Mouse (Mus musculus): ENCODE data around the gene Lyve1. TPM values are rescaled to one million over a fixed set of nuclear protein-coding genes. Genes with fewer than 3 reads are reported as not detected.

Lyve1 gene
- polyA plus RNA-seq, 1 experiment from 2014 or later = 3.0 TPM

DNA sequence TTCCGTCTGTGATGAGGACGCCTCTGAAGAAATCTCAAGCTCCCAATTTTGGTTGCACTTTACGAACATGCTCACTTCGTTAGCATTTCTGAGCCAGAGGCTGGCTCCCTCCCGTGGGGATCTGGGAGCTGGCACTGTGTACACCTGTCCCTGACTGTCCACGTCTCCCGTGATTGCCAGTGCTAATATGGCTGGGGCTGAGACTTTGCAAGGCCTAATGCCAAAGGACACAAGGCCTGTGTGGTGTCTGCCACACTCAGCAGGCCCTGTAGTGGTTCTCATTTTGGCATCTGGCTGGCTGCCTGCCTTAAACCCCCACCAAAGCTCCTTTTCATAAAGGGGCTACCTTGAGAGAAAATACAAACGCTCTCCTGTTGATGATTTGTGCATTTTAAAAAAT is 52.0 kb downstream of the Lyve1 start:
- no peak for DNase-seq (ENCODE audit: low spot score)

DNA sequence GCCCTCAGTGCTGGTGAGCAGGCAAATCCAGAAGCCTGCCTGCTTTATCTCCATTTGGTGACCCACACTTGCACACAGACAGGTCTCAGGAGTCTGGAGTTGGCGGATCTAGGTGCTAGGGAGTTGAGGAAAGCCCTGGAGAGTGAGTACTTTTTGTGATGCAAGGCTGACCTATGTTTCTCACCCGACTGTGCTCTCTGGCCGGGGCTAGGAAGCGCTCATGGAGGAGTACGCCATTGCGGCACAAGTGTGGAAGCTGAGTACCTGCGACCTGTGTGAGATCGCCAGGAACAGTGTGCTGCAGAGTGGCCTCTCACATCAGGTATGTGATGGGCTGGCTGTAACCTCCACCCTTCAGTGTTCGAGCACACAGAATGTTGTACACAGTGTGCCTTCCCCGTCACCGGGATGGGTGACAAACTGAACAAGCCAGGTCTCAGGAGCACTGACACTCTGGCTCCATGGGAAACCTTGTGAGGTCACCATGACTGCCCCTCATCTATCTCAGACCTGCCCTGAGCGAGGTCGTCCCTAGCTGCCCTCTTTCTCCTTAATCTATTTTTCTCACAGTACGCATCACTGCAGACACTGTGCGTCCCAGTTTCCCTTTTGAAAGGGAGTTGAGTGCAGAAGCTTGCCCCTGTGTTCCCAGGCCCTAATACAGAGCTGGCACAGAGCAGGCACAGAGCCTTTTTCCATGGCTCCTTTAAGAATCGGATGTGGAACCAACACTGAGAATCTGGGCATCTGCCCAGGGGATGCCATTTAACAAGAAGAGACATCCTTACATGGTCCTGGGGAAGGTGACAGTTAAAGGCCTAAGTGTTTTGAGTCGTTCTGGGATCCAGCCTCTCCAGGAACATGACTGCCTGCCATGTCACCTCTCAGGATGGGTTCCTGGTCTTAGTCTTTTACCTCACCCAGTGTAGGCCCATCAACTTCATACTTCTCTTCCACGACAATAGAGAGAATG is 53.2 kb downstream of the Lyve1 start:
- DNase-seq (ENCODE audit: low spot score) = no peak

DNA sequence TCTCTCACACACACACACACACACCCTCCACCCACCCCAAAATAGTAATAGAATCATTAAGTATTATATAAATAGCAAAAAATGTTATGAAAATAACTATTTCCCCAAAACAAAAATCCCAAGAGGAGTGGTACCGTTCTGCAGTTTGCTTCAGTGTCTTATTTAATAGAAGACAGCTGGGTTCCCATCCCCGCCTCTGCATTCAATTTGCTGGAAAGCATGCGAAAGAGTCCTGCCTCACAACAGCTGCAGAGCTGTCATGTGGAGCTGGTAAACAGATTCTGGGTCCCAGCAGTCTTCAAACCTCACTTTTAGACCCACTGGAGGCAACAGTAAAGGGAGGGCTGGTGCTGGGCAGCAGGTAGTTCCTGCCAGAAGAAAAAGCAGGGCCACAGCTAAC is 54.1 kb downstream of the Lyve1 start:
- DNase-seq (ENCODE audit: low spot score) = no peak

GRCm38 (mm10) chr7:110807460-110808030 is 55.5 kb downstream of the Lyve1 start:
- DNase-seq (ENCODE audit: low spot score) = no peak

DNA sequence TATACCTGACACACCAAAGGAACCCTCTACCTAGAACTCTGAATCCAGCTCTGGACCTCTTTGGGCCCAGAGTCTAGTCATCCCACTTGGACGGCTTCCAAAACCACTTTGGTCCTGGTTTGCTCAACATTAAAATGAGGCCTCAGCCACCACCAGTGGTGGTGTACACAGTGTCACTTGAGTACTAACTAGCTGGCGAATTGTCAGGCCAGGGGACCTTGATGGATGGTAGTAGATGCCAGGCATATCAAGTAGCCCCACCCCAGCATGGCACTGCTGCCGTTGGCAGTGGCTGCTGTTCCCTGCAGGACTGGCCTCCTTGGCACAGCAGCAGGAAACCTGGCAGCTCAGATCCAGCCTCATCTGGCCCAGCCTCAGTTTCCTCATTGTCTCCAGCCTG is 58.8 kb downstream of the Lyve1 start:
- no peak for DNase-seq (ENCODE audit: low spot score)

DNA sequence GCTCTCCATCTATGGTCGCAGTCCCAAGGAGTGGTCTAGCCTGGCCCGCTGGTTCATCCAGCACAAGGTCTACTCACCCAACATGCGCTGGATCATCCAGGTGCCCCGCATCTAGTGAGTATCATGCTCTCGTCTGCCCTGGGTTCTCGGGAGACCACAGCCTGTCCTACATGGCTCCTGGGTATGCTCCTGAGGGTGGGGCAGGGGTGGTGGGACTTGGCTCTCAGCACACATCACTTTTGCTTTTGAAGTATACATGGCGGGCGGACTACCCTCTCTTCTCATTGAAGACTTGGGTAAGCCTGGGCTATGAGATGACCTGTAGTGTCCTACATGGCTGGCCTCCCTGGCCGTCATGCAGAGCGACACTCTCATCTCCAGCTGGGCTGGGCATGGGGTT is 59.9 kb downstream of the Lyve1 start:
- no peak for DNase-seq (ENCODE audit: low spot score)

DNA sequence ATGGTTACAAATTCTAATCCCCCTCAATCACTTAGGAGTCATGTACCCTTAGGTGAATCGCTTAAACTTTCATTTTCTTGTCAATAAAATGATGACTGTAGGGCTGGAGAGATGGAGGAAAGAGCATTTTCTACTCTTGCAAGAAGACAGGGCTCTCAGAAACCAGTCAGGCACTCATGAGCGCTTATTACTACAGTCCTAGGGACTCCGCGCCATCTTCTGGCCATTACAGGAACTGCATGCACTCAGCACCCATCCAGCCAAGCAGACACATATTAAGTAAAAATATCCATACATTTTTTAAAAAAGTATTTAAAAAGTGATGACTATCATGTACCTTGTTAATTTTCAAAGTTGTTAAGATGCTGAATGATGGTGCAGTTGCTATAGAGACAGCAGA is 62.0 kb downstream of the Lyve1 start:
- peak; percentile 77 for DNase-seq (ENCODE audit: low spot score)

Small RNA genes lying within 50 kb of the gene (microRNA-seq; reads per million reads assigned to microRNA genes)
- not detected for gene Gm47282 (ENCODE audit: borderline number of aligned reads)

Other genes starting within 250 kb of the Lyve1 start
- 6.1 and 7.0 TPM in 2 replicates for gene Sbf2, start 248.3 kb downstream of the Lyve1 start, polyA plus RNA-seq (2015; fragmentation: Nextera tagmentation; extraction: Ambion mirVana)
- gene Adm, start 235.6 kb downstream of the Lyve1 start, polyA plus RNA-seq (2015; fragmentation: Nextera tagmentation; extraction: Ambion mirVana) = 19.3 and 25.1 TPM in 2 replicates
- gene Ampd3, start 95.0 kb downstream of the Lyve1 start, polyA plus RNA-seq (2015; fragmentation: Nextera tagmentation; extraction: Ambion mirVana) = 5.6 and 6.2 TPM in 2 replicates
- 13.1 and 13.9 TPM in 2 replicates for gene Rnf141, start 18.8 kb downstream of the Lyve1 start, polyA plus RNA-seq (2015; fragmentation: Nextera tagmentation; extraction: Ambion mirVana)
- gene Mrvi1, start 119.2 kb upstream of the Lyve1 start, polyA plus RNA-seq (2015; fragmentation: Nextera tagmentation; extraction: Ambion mirVana) = 0.92 and 1.1 TPM in 2 replicates
- 42.2 and 45.3 TPM in 2 replicates for gene Ctr9, start 165.7 kb upstream of the Lyve1 start, polyA plus RNA-seq (2015; fragmentation: Nextera tagmentation; extraction: Ambion mirVana)
- gene Eif4g2, start 219.8 kb upstream of the Lyve1 start, polyA plus RNA-seq (2015; fragmentation: Nextera tagmentation; extraction: Ambion mirVana) = 687 and 746 TPM in 2 replicates

Data from thymus, postnatal 0 days (tissue).